Mouse (Mus musculus) MN1 (cell line): ENCODE data around the gene Rasgef1b.

Experiments
- DNase-seq: peaks from one replicate; pipeline ENCODE4 v3.0.0-alpha.2; 2016; ENCODE audit warnings: low spot score

The Rasgef1b gene

DNA sequence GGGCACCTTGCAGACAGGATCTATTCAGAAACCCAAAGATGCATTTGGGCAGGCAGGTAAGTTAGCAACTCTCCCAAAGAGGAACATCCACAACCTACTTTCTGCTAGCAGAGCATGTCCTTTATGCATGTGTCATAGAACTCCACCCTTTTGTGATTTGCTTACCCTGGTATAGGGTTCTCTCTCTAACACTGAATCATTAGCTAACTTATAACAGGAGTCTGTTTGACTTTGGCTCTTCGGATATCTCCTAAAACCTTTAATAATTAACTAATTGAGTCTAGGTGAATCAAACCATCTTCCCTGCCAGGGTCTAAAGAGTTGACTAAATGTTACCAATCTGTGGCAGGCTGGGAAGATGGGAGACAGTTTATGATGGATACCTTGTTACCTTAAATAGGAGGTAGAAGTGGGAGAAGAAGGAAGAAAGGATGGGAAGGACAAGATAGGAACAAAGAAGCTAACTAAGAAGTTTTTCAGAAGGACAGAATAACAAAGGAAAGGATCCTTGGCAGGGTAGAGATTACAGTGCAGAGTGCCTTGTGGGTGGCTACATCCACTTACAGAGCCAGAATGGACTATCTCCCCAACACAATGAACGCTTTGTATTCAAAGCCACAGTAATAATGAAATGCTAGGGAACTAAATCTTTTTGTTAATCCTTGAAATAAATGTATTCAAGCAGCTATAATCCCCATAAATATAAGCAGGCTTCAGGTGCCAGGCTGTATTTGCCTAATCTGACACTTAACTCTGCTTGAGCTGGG is 186.7 kb downstream of the Rasgef1b start:
- DNase-seq, result no peak

DNA sequence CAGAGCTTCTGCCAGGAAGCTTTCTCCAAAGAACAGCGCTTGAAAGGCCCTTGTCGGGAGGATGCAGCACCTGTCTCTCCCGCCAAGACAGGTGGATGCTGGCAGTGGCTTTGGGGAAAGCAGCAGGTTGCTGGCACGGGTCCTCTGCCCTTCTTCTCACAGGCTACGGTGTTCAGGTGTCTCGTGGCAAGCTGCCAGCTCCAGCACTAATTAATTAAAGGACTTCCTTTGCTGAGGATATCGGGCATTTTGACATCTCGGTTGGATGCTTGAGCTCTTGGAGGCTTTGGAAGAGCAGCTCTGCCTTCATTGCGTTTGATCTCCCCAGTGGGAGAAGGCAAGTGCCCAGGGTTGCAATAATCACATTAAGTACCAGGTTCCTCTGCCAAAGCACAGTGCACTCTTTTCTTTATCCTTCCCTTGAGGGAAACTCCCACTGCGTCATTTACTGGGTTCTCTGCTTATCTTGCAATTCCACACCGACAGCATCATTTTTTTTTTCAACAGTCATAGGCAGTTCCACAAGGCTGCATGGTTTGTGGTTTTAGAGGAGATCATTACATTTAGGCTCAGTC is 187.5 kb downstream of the Rasgef1b start:
- DNase-seq, result no peak

DNA sequence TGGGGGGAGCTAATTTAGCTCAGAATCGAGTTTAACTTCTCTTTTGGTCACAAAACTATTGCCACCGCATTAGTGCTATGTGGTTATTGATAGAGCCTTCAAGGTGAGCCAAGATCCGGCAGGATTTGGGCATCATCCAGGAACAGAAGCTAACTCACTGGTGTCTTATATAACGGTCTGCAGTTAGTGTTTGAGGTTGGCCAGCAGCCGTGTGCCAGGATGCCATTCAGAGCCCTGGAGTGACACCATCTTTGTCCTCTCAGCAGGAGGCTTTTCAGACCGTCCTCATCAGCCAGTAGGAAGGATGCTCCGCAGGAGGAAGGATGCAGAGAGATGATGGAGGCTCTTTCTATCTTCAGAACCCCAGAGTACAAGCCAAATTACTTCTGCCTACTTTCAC is 195.4 kb downstream of the Rasgef1b start:
- no peak for DNase-seq

DNA sequence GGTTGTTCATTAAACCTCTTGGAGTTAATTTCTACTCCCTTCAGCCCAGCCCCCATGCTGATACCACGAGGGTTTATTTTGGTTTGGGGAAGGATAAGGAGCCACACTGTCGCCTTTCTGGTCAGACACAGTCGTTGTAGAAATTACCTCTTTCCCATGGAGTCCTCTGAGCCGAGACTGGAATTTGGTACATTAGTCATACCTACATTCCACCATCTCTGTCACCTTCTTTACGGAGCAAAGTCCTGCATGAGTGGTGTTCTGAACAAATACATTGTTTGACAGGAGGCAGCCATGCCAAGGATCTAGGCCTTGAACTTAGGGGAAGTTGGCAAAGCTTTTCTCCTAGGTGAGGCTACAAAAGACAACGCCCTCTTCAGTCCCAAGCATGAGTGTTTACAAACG is 202.1 kb downstream of the Rasgef1b start:
- DNase-seq, result no peak

DNA sequence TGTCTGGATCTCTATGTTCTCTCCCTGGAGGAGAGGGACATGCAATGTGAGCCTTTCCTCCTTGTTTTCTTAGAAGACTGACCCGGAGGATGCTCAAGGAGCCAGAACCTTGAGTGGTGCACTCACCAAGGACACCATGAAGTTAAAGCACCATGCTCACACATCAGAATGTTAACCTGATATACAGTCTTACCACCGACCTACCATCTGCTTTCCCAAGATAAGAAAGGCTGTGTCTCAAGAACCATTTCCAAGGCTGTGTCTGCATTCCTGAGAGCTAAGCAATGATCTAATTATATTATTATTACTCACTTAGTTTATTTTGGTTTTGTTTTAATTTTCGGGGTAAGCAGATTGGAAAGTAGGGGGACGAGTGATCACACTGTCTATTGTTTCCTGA is 203.2 kb downstream of the Rasgef1b start:
- DNase-seq, result no peak

DNA sequence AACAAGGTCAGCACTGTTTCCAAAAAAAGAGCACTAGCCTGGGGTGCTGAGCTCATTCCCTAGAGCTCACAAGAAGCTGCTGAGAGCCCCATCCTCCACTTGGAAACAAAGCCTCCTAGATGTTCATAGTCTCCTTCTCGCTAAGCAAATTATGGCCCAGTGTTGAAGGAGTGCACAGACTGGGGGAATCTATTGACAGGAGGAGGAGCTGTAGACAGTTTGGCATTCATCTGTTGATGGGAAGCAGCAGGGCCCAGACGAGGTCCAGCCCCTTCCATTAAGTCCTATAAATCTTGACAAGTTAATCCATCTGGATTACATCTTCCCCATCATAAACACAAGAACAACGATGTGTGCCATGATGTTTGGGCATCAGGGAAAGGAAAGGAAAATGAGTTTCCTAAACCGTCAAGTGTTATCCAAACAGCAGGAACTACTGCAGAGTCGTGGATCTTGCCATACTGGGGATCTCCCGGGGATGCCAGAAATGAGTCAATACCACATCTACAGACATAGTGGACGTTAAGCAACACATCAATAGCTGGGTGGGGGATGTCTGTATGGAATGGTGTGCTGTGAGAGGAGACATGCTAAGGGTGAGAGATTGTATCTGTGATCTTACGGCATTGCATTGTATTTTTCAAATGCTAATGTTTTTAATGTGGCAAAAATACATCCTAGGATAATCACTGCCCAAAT is 206.1 kb downstream of the Rasgef1b start:
- no peak for DNase-seq

DNA sequence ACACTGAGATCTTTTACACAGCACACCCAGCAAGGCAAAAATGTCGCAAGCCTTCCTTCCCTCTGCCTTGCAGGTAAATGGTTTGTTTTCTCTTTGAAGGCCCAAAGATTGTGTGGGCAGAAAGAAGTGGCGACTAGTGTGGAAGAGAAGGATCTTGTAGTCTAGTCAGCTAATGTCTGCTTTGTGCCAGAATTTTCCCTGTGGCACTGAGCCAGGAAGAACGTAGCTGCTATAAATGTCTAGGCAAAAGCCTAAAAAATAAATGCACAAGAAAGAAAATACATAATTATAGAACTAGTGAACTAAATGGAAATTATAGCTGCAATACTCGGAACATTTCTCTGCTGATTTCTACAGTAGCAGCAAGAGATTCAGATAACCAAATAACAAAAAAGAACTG is 207.5 kb downstream of the Rasgef1b start:
- DNase-seq, result no peak

DNA sequence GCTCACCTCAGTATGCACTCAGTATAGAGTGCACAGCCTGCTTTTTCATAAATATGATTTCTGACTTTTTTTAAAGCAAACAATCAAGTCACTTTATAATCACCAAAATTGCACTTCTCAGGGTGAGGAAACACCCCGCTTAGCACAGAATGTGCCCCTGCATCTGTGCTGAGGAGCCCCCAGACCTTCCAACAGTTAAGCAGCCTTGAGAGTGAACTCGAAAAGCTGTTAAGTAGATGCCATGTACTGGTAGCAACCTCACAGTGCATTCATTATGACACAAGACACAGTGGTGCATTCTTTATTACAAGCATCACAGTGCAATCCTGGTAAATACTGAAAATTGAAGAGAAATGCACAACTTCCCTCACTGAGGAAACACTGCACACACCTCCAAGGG is 209.3 kb downstream of the Rasgef1b start:
- DNase-seq, result no peak

DNA sequence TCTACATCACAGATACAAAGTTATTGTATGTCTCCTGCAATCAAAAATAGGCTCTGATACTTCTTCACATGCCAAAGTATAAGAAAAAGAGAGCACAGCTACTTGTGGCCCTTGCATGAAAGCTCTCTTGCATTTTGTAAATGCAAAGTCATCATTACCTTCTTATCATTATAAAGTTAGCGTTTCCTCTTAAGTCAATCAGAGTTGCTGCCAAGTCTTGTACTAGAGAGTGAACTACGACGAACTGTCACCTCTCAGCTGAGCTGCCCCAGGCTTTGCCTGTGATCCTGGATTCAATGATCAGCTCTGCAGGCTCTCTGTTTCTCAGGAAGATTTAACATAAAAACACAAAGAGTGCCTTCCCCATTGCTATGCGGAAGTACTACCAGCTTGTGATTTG is 209.8 kb downstream of the Rasgef1b start:
- DNase-seq, result no peak

DNA sequence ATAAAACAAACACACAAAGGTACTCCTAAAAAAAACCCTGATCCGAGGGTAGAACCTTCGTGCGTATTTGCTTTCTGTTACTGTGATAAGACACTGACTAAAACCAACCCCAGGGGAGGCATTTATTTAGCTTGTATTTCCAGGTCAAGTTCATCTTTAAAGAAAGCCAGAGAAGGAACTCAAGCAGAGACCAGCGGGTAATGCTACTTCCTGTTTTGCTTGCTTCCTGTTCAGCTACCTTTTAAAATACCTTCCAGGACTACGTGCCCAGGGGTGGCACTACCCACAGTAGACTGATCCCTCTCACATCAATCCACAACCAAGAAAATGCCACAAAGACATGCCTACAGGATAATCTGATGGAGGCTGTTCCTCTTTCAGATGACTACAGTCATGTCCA is 212.7 kb downstream of the Rasgef1b start:
- DNase-seq, result no peak

DNA sequence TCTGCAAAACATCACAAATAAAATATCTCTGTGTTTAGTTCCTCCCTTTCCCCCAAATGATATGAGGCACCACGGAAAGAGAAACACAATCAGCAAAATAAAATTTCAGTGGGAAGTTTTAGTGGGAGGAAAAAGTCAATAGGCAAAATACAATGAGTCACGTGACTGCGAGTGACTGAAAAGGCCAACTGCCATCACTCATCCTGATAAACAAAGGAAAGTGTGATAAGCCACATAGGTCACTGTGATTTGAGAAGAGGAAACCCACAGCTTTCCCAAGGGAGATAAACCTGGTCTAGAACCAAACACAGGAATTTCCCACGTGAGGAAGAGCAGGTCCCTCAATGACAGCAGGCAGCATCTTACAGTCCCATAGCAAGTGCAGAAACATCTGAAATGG is 213.1 kb downstream of the Rasgef1b start:
- DNase-seq, result no peak

DNA sequence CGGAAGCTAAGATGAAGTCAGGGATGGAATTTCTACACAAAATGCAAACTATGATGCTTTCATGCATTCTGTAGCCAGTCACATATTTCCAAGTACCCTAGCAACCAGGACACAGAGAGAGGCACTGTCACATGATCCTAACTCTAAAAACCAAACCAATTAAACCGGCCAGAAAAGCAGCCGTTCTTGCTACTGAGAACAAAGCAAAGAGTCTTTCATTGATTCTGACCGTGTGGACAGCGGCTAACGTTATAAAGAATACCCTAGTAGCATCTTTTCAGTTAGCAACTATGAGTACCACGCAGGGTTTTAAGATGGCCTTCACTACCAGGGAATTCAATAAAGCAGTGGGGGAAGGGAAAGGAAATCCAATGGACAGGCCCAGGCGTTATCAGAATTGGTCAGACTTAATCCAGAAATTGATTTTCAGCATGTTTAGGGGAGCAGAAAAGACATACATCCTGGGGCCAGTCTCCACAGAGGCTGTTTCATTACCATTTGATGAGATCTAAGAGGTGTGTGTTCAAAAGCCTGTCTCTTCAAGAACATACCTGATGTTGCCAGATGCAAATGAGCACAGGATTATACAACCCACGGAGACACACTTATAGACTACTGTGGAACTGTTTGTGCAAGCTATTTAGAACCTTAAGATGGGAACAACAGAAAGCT is 215.5 kb downstream of the Rasgef1b start:
- DNase-seq, result no peak

DNA sequence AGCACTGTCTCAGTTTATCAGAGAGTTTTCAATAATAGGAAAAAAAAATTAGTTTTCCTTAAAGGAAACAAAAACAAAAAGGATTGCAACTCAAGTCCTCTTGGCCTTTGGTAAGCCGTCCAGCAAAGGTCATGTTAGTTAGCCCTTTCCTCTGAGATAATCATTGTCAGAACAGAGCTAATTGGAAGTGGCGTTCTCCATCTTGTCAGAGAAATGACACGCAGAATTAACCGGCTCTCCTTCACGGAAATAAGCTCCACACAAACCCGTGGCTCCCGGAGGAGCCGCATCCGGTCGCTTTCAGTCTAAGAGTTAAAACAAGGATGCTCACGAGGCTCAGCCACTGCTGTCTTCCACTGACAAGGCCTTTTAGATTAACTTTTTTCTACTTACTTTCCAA is 217.8 kb downstream of the Rasgef1b start:
- DNase-seq, result no peak

DNA sequence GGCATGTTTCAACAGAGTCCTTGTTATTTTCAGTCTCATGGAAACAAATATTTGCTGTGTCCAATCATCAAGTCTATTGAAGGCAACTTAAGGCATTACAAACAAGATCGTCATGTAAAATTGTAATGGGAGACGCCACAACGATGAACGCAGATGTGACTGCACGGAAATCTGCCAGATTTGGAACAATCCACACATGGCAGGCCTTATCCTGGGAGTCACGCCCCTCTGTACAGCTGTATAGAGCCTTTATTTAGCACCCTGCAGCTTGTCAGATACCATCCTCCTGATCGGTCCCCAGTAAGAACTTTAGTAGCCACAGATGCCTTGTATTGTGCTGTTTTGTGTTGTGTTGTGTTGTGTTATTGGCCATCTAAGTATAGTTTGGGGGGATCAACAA is 222.8 kb downstream of the Rasgef1b start:
- no peak for DNase-seq

DNA sequence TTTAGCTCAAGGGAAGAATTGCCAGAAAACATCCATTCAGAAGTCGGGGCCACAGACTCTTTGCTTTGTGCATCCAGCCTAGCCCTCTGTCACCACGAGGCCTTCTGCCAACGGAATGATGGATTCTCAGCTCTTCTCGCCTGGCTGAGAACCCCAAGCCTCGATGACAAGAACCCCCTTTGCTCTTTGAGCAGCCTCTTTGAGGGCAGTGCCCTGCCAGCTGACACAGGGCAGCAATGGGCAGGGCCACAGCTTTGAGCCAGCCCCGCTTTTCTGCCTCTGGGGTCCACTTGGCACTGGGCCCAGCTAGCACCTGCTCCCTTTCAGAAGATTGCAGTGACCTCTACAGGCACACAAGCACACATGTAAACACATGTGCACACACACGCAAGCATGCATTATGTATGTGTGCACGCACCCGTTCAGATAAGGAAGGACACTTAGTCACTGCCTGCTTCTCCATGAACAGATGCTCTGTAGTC is 224.5 kb downstream of the Rasgef1b start:
- DNase-seq, result no peak

DNA sequence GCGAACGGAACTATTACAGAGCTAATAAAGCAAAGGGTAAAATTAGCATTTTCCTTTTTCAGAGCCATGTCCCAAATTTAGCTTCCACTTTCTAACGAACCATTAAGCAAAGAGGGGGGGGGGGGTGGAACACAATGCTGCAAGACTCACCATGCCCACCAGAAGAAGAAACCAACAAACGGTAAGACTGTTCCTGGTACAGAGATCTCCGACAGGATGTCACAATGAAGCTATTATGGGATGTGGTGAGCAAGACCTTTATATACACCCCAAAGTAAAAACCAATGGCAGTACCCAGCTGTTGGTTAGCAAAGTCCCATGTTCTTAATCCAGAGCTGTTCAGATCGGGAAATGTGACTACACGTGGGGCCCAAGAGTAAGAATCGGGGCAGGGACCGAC is 226.2 kb downstream of the Rasgef1b start:
- no peak for DNase-seq

DNA sequence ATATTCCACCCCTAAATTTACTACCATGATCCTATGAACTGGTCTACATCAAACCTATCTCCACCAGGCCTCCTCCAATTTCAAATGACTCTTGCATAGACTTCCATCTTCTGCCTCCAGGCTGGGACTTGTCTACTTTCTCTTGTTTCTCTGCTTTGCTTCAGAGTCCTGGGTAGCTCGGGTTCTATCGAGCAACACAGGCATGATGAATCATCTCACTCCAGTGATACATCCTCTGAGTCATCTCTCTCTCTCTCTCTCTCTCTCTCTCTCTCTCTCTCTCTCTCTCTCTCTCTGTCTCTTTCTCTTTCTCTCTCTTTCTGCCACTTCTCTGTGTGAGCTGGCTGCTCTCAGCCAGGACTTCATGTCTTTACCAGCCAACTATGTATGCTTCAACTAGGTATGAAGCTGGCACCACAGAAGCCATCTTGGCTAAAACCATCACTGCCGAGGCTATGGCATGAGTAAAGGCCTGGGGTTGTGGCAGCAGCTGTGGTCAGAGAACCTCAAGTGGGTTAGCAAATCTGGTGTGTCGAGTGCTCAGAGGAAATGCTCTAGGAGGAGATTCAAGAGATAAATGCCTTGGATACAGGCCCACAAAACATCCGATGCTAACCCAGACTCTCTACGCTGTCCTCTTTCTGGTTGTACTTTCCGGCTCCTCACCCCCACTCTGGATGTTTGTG is 229.3 kb downstream of the Rasgef1b start:
- DNase-seq, result no peak

DNA sequence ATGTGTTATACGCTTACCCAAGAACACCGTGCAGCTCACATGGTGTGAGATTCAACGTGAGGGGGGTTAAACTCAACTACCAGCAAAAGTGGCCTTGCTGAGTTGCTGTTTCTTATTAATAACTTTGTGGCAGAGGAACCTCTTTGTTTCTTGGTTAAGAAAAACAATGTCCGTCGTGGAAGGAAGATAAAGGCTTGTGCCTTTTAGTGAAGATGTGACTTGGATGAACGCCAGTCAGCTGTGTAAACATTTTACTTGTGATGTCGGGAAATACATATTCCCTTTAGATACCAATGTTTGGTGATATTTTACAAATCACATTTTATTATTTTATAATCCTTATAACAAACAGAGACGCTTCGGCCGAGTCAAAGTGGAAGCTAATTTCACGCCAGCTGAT is 231.0 kb downstream of the Rasgef1b start:
- no peak for DNase-seq

DNA sequence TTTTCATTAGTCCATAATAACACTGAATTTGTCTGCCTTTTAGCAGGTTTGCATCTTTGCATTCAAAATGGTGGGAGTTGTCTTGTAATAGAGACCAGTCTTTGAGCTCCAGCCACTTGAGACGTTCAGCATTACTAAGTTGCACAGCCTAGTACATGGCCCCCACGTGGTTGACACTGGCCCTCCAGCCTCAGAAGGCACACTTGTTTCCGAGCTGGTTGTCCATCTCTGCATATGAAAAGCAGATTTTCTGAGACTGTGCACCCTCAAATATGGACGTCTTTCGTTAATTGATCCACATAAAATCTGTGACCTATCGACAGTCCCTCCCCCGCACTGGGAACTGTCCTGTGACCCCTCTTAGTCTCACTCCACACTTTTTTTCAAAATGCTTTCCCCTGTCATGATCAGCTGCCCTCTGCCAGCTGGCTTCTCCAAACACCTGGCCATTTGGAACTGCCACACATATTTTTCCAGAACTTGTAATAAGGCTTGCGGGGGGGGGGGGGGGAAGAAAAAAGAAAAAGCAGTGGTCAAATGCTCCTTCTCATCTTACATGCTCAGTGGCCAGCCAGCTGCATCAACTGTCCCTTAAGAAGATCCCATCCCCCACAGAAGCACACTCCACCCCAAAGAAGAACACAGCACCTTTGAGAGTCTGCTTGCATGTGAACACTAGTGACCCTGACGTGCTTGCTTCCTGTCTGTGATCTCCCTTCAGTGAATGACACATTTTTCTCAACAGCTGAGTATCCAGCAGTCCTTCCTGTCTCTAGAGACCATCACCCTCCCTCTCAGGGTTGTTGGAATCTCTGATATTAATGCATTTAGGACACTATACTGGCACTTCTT is 231.7 kb downstream of the Rasgef1b start:
- DNase-seq, result no peak

DNA sequence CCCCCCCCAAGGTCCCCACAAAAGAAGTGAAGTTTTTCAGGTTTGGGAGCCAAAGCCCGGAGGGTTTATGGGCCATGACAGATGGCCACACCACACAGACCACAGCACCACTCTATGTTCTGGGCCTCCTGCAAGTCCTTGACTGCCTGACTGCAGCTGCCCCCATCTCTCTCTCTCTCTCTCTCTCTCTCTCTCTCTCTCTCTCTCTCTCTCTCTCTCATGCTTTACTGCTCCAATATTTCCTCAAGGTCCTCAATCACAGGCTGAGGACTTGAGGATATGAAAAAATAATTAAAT is 232.8 kb downstream of the Rasgef1b start:
- DNase-seq, result no peak

DNA sequence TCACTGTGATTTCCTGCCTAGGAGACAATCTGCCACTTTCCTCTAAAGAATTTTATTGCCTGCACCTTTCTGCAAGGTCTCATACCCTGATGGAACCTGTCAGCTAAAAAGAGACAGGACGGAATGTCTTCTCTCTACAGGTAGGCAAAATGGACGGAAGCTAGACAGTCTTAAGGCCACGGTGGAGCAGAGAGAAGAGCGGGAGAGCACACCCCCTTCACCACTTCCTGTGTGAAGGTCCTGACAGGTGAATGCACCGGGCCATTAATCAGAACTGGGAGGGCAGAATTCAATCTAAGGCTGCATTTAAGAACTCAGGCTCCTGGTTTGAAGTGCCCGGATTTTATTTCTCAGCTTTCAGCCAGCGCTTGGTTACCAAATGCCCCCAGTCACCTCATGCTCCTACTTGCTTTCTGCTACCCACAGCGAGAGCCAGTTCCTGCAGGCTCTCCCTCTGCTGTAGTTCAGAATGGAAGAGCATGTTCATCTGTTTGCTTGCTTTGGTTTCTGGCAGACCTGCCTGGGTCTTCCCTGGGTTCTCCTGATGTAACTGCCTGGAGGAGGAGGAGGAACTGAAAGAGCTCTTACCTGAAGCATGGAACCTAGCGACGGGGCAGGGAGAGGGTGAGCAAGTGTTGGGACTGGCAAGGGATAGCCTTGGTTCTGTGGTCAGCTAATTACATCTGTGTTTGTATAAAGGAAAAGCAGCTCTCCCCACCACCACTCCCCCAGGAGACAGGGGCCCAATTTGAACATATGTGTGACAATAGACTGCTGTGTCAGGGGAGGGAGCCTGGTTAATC is 233.3 kb downstream of the Rasgef1b start:
- no peak for DNase-seq
